Mouse (Mus musculus): ENCODE data around the gene Gm3448.
A peak's percentile ranks its signal among the peaks of the same experiment; 100 is the strongest.
"Not testable (repeated sequence)": the region's sequence is repeated elsewhere in the genome, so short reads cannot be mapped to it uniquely, and the experiment has no call there.

The Gm3448 gene

DNA sequence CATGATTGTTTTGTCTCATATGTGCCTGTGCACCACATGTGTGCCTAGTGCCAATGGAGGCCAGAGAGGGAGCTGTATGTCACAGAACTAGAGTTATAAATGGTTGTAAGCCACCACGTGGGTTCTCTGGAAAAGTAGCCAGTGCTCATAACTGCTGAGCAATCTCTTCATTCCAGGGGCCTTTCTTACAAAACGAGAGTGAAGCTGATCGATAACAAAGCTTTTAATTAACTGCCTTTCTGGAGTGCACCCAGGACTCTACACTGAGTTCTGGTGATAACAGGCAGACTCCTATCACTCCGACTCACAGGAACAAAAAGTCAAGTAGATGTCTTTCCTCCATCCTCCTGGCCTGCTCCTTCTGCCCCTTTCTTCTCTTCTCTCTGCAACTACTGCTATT is 9.9 kb downstream of the Gm3448 start:
- DNase-seq (ENCODE audit: low spot score), result not testable (repeated sequence)

GRCm38 (mm10) chr17:15025513-15025912 is 15.8 kb downstream of the Gm3448 start:
- not testable (repeated sequence) for DNase-seq (ENCODE audit: low spot score)

GRCm38 (mm10) chr17:15024502-15025193 is 16.7 kb downstream of the Gm3448 start:
- not testable (repeated sequence) for DNase-seq (ENCODE audit: low spot score)

DNA sequence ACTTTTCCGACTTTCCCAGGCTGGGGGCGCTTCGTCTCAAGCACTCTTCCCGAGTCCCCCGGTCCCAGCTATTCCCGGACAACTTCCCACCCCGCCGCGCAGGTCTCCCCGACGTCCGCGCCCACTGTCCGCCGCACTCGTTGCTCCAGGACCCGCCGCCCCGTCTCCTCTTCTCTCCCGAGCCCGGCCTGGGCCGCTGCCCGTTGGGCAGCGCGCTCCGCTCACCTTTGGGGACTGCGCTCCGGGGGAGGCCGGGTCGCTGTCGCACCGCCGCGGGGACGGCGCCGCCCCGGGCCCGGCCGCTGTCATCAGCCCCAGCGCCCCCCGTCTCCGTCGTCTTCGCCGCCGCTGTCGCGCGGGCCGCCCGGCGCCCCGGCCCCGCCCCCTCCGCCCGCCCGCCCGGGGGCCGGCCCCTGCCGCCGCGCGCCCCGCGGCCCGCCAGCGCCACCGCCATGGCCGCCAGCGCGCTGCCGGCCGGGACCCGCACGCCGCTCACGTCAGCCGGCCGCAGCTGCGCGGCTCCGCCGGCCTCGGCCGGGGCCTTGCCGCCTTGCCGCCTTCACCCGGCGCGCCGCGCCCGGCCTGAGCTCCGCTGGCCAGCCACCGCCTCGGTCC is 17.4 kb downstream of the Gm3448 start:
- DNase-seq (ENCODE audit: low spot score), result not testable (repeated sequence)

GRCm38 (mm10) chr17:15021503-15022220 is 19.7 kb downstream of the Gm3448 start:
- DNase-seq (ENCODE audit: low spot score), result peak; percentile 4

GRCm38 (mm10) chr17:15009706-15010413 is 31.5 kb downstream of the Gm3448 start, which contains the start of gene Gm3435:
Gene Gm3435, plus strand, starts transcription at chr17:15010176.
- DNase-seq (ENCODE audit: low spot score), result not testable (repeated sequence)

DNA sequence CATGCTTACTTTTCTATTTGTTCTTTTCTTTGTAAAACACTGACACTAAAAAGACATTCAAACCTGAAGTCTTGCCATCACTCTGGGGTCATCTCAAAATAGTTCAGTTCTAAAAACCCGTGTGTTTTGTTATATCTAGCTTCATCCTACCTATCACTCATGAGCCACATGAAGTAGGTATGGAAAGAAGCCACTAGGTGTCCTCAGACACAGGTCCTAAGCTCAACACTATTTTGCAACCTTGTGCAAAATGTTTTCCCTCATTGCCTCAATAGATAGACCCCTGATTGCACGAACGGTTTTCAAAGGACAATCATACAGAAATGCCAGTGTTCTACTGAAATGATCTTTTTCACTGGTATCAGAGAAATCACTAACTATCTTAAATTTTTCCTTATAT is 32.2 kb downstream of the Gm3448 start:
- not testable (repeated sequence) for DNase-seq (ENCODE audit: low spot score)

DNA sequence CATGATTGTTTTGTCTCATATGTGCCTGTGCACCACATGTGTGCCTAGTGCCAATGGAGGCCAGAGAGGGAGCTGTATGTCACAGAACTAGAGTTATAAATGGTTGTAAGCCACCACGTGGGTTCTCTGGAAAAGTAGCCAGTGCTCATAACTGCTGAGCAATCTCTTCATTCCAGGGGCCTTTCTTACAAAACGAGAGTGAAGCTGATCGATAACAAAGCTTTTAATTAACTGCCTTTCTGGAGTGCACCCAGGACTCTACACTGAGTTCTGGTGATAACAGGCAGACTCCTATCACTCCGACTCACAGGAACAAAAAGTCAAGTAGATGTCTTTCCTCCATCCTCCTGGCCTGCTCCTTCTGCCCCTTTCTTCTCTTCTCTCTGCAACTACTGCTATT is 41.3 kb downstream of the Gm3448 start:
- not testable (repeated sequence) for DNase-seq (ENCODE audit: low spot score)

DNA sequence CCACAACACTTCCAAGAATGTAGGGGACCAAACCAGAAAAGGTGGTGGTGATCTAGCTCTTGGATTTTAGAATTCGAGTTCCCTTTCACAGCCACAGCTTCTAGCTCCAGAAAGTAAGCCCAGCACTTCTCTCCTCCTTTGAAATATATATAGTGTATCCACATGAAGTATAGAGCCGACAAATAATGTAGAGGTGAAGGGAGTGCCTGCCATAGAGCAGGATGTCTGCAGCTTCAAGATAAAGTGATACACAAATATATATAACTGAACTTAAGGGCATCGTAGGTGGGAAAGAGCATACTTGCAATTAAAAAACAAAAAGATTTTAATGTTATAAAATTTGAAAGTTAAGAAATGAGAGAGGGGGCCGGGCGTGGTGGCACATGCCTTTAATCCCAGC is 47.2 kb downstream of the Gm3448 start:
- not testable (repeated sequence) for DNase-seq (ENCODE audit: low spot score)

DNA sequence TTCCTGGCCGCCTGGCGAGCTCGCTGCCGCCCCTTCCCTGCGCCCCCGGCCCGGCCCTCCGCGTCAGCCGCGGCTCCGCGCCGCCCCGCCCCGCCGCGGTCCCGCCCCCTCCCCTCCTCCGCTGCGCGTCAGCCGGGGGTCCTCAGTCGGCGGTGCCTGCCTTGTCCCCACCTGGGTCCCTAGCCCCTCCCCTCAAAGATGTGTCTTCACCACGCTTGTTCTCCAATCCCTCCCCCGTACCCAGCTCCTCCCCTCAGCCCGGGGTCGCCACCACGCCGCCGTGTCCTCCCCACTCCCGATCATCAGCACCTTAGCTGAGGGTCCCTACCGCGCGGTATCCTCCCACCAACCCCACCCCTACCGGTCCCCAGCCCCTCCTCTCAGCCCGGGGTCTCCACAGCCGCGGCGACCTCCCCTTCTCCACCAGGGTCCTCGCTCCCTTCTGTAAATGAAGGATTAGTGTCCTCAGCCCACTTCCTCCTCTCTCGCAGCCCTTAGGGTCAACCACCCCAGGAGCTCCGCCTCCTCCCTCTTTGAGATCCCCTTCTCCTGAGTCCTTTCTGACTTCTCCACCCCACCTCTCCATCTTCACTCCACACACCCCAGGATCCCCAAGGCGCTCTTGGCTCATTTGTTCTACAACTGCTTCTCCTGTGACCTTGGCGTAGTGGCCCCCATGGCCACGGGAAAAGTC is 48.1 kb downstream of the Gm3448 start:
- not testable (repeated sequence) for DNase-seq (ENCODE audit: low spot score)

DNA sequence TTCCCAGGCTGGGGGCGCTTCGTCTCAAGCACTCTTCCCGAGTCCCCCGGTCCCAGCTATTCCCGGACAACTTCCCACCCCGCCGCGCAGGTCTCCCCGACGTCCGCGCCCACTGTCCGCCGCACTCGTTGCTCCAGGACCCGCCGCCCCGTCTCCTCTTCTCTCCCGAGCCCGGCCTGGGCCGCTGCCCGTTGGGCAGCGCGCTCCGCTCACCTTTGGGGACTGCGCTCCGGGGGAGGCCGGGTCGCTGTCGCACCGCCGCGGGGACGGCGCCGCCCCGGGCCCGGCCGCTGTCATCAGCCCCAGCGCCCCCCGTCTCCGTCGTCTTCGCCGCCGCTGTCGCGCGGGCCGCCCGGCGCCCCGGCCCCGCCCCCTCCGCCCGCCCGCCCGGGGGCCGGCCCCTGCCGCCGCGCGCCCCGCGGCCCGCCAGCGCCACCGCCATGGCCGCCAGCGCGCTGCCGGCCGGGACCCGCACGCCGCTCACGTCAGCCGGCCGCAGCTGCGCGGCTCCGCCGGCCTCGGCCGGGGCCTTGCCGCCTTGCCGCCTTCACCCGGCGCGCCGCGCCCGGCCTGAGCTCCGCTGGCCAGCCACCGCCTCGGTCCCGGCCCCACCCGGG is 48.7 kb downstream of the Gm3448 start:
- DNase-seq (ENCODE audit: low spot score), result not testable (repeated sequence)

DNA sequence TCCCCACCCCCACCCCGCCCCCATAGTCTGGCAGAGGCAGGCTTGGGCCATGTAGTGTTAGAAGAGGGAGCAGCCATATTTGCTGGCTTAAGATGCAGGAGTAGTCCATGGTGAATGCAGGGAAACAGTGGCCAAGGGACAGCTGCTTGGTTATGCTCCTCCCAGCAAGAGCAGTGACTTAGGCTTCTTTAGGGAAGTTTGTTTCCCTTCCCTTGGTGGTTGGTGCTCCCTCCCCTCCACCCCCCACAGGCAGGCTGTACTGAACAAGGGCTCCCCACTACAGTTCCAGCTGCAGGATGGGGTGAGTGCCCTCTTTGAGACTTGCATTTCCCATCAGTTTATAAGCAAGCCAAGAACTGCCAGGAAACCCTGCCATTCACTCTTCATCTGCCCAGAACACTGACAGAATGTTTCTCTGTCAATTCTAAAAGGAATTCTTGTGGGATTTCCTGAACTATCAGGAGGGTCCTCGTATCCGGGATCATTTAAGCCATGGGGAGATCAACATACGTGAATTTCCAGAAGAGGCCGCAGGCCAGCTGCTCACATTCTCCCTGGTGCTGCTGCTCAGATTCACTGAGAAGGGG is 51.1 kb downstream of the Gm3448 start:
- not testable (repeated sequence) for DNase-seq (ENCODE audit: low spot score)

GRCm38 (mm10) chr17:14978362-14979038 is 62.8 kb downstream of the Gm3448 start, which contains the start of the genes 9030025P20Rik and Gm3417:
Gene 9030025P20Rik, plus strand, starts transcription at chr17:14978468.
Gene Gm3417, minus strand, starts transcription at chr17:14978790.
- not testable (repeated sequence) for DNase-seq (ENCODE audit: low spot score)

GRCm38 (mm10) chr17:14977718-14978361 is 63.5 kb downstream of the Gm3448 start:
- not testable (repeated sequence) for DNase-seq (ENCODE audit: low spot score)

GRCm38 (mm10) chr17:14968373-14968913 is 72.9 kb downstream of the Gm3448 start:
- not testable (repeated sequence) for DNase-seq (ENCODE audit: low spot score)

DNA sequence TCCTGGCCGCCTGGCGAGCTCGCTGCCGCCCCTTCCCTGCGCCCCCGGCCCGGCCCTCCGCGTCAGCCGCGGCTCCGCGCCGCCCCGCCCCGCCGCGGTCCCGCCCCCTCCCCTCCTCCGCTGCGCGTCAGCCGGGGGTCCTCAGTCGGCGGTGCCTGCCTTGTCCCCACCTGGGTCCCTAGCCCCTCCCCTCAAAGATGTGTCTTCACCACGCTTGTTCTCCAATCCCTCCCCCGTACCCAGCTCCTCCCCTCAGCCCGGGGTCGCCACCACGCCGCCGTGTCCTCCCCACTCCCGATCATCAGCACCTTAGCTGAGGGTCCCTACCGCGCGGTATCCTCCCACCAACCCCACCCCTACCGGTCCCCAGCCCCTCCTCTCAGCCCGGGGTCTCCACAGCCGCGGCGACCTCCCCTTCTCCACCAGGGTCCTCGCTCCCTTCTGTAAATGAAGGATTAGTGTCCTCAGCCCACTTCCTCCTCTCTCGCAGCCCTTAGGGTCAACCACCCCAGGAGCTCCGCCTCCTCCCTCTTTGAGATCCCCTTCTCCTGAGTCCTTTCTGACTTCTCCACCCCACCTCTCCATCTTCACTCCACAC is 79.7 kb downstream of the Gm3448 start:
- DNase-seq (ENCODE audit: low spot score), result not testable (repeated sequence)

- peak; percentile 44 for DNase-seq (ENCODE audit: low spot score)
Measured at GRCm38 (mm10) chr17:14960951-14961556, 80.3 kb downstream of the Gm3448 start, which contains the start of gene Phf10. Gene Phf10, minus strand, starts transcription at chr17:14961273.

DNA sequence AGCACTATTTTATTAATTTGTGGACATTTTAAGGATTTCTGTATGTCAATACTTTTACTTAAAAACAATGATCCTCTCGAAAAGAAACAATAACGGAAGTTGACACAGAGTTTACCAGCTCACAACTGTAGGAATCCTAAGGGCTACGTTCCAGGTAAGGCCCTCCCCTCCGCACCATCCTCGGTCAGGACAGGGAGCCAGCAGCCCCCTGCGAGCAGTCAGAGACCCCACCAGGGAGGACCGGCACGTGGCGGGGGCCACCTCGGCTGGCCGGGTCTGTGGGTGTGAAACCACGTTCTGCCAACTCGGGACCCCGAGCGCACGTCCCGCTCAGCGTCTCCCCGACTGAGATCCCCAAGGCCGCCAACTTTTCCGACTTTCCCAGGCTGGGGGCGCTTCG is 80.8 kb downstream of the Gm3448 start:
- DNase-seq (ENCODE audit: low spot score), result peak; percentile 25
